Mouse (Mus musculus): ENCODE data around the gene Tnrc6c. TPM values are rescaled to one million over a fixed set of nuclear protein-coding genes. Genes with fewer than 3 reads are reported as not detected.

The Tnrc6c gene
- total and polyA plus RNA-seq, 3 experiments: 6.9 to 16.7 (median 12.8) TPM

GRCm38 (mm10) chr11:117766275-117766674 is 112.2 kb downstream of the Tnrc6c start:
- Histone ChIP-seq H3K27ac (ENCODE audit: insufficient read depth, low read depth) (no peak overlapping the region), H3K36me3 (replicated peaks in 1 of 2; ENCODE audit: control insufficient read depth in 1 of 2, insufficient read depth in 1 of 2, low read length in 1 of 2) (peaks cover 60 to 84% of the 10 kb centered on the region in 2 experiments), H3K4me2 (ENCODE audit: insufficient read depth, low read depth, poor library complexity, severe bottlenecking) (no peak overlapping the region), H3K9ac (ENCODE audit: insufficient read depth, low read depth) (no peak overlapping the region), H3K79me2 (replicated peaks; ENCODE audit: control insufficient read depth, extremely low read depth, insufficient read depth, poor library complexity, severe bottlenecking) (no peaks in the 10 kb centered on the region), H3K27me3 (replicated peaks) (no peaks in the 10 kb centered on the region), H3K9me3 (replicated peaks; ENCODE audit: low read length) (no peaks in the 10 kb centered on the region), H3K4me3 (replicated peaks in 1 of 3; ENCODE audit: low read depth in 2 of 3, low read length in 2 of 3, poor library complexity in 1 of 3) (no peak overlapping the region), H3K4me1 (ENCODE audit: control insufficient read depth in 1 of 2, insufficient read depth in 2 of 2) (peaks cover 8 to 45% of the 10 kb centered on the region in 2 experiments)
- DNase-seq (ENCODE audit: extremely low read depth): no peak
- TF ChIP-seq JUN (IDR thresholded peaks at IDR 0.05; ENCODE audit: insufficient read depth, low read depth, low read length) (no peak), MAFK (IDR thresholded peaks at IDR 0.05; ENCODE audit: insufficient replicate concordance, low read length) (no peak), ZNF384 (IDR thresholded peaks at IDR 0.05; ENCODE audit: low read depth, low read length) (no peak), ZKSCAN1 (IDR thresholded peaks at IDR 0.05; ENCODE audit: borderline replicate concordance, low read depth, low read length) (no peak), MEF2A (IDR thresholded peaks at IDR 0.05; ENCODE audit: borderline replicate concordance, low read depth, low read length) (no peak), NRF1 (IDR thresholded peaks at IDR 0.05; ENCODE audit: low read depth, low read length) (no peak), CHD1 (IDR thresholded peaks at IDR 0.05; ENCODE audit: low read depth, low read length) (no peak), IRF4 (IDR thresholded peaks at IDR 0.05; ENCODE audit: low read depth, low read length) (no peak), RAD21 (IDR thresholded peaks at IDR 0.05; ENCODE audit: low read depth, low read length) (no peak), TCF12 (IDR thresholded peaks at IDR 0.05; ENCODE audit: low read depth, low read length) (no peak)
- in situ Hi-C loops (cut with MboI; ENCODE audit: low pct_ligation_motif_present, low pct_unique_long_range_greater_than_20kb, low sequenced_read_pairs) (no loop called here), dilution Hi-C loops (cut with MboI; ENCODE audit: extremely low pct_ligation_motif_present, extremely low pct_unique_long_range_greater_than_20kb, low sequenced_read_pairs) (no loop called here)

GRCm38 (mm10) chr11:117768725-117769682 is 114.9 kb downstream of the Tnrc6c start:
- H3K9me3 ChIP-seq (replicated peaks; ENCODE audit: low read length): no peaks in the 10 kb centered on the region
- H3K4me3 ChIP-seq (replicated peaks in 1 of 3; ENCODE audit: low read depth in 2 of 3, low read length in 2 of 3, poor library complexity in 1 of 3): peak overlapping the region in 2 of 3 experiments; percentile 6
- H3K9ac ChIP-seq (ENCODE audit: insufficient read depth, low read depth): no peak overlapping the region
- in situ Hi-C loops (cut with MboI; ENCODE audit: low pct_ligation_motif_present, low pct_unique_long_range_greater_than_20kb, low sequenced_read_pairs): no loop called here
- dilution Hi-C loops (cut with MboI; ENCODE audit: extremely low pct_ligation_motif_present, extremely low pct_unique_long_range_greater_than_20kb, low sequenced_read_pairs): no loop called here
- peaks cover 20 to 67% of the 10 kb centered on the region in 2 experiments for H3K4me1 ChIP-seq (ENCODE audit: control insufficient read depth in 1 of 2, insufficient read depth in 2 of 2)
- H3K27me3 ChIP-seq (replicated peaks): no peaks in the 10 kb centered on the region
- H3K79me2 ChIP-seq (replicated peaks; ENCODE audit: control insufficient read depth, extremely low read depth, insufficient read depth, poor library complexity, severe bottlenecking): no peaks in the 10 kb centered on the region
- DNase-seq (ENCODE audit: extremely low read depth): peak; percentile 69
- peaks cover 69 to 90% of the 10 kb centered on the region in 2 experiments for H3K36me3 ChIP-seq (replicated peaks in 1 of 2; ENCODE audit: control insufficient read depth in 1 of 2, insufficient read depth in 1 of 2, low read length in 1 of 2)
- peak; percentile 48; the same call in 1 of the 2 replicates for TF ChIP-seq BHLHE40 (IDR thresholded peaks at IDR 0.05; ENCODE audit: low read depth, low read length)
- no peak for TF ChIP-seq IRF4 (IDR thresholded peaks at IDR 0.05; ENCODE audit: low read depth, low read length)
- TF ChIP-seq EP300 (IDR thresholded peaks at IDR 0.05; ENCODE audit: low read length): peak; percentile 55; the same call in 1 of the 2 replicates
- 0 out of 2 replicates have a peak, but pooled peaks have one; percentile 26 for TF ChIP-seq MXI1 (IDR thresholded peaks at IDR 0.05; ENCODE audit: low read depth, low read length)
- no peak for TF ChIP-seq MYC (IDR thresholded peaks at IDR 0.05; ENCODE audit: low read depth, low read length)
- TF ChIP-seq TCF12 (IDR thresholded peaks at IDR 0.05; ENCODE audit: low read depth, low read length): peak; percentile 91
- TF ChIP-seq ELF1 (IDR thresholded peaks at IDR 0.05; ENCODE audit: low read depth, low read length): peak; percentile 76
- TF ChIP-seq NRF1 (IDR thresholded peaks at IDR 0.05; ENCODE audit: low read depth, low read length): peak; percentile 15; the same call in 1 of the 2 replicates
- no peak for TF ChIP-seq ZNF384 (IDR thresholded peaks at IDR 0.05; ENCODE audit: low read depth, low read length)
- 0 out of 2 replicates have a peak, but pooled peaks have one; percentile 34 for TF ChIP-seq MEF2A (IDR thresholded peaks at IDR 0.05; ENCODE audit: borderline replicate concordance, low read depth, low read length)
- H3K4me2 ChIP-seq (ENCODE audit: insufficient read depth, low read depth, poor library complexity, severe bottlenecking): no peak overlapping the region
- H3K27ac ChIP-seq (ENCODE audit: insufficient read depth, low read depth): 0 out of 2 replicates have a peak overlapping the region, but pooled peaks have one; percentile 2
